Mouse (Mus musculus): ENCODE measurements at regions not wholly inside any gene's neighbourhood (a gene's known extent, or its start where the extent isn't known, plus 50 kb on each side); places are given as distances from the start of the nearest gene placed in this dataset.

DNA sequence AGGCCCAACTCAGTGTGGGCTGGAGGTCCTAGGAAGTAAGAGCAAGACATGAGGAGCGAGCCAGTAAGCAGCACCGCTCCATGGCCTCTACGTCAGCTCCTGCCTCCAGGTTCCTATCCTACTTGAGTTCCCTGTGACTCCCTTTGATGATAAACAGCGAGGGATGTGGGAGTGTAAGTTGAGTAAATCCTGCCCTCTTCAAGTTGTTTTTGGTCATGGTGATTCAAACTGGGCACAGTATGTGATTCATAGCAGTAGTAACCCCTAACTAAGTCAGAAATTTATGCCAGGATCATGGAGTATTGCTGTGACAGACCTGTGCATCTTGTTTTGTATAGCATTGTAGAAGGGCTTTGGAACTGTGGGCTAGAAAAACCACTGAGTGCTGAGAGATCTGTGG lies 366.5 kb downstream of the Gpat3 start:
- Histone ChIP-seq H3K4me3 (ENCODE audit: control insufficient read depth in 1 of 2, insufficient read depth in 1 of 2, low read depth in 2 of 2, low read length in 2 of 2) (no peak overlapping the region), H3K79me2 (ENCODE audit: control insufficient read depth, insufficient read depth, low read length, poor library complexity) (no peaks in the 10 kb centered on the region), H3K9me3 (replicated peaks; ENCODE audit: insufficient read depth, low read length) (no peaks in the 10 kb centered on the region), H3K9ac (ENCODE audit: control insufficient read depth, low read depth, low read length, poor library complexity, severe bottlenecking) (no peak overlapping the region), H3K27me3 (ENCODE audit: control insufficient read depth in 1 of 2, insufficient read depth in 2 of 2, low read length in 2 of 2) (no peaks in the 10 kb centered on the region), H3K4me1 (ENCODE audit: control insufficient read depth in 1 of 2, insufficient read depth in 2 of 2, low read length in 2 of 2) (no peaks in the 10 kb centered on the region), H3K36me3 (ENCODE audit: control insufficient read depth in 1 of 2, insufficient read depth in 2 of 2, low read length in 2 of 2) (no peaks in the 10 kb centered on the region), H3K27ac (ENCODE audit: control insufficient read depth, low read depth, low read length) (no peak overlapping the region)
- TF ChIP-seq CHD1 (IDR thresholded peaks at IDR 0.05; ENCODE audit: low read depth, low read length), result no peak
- TF ChIP-seq BHLHE40 (IDR thresholded peaks at IDR 0.05; ENCODE audit: borderline replicate concordance, low read depth, low read length), result no peak
- TF ChIP-seq JUND (IDR thresholded peaks at IDR 0.05; ENCODE audit: low read depth, low read length), result no peak
- TF ChIP-seq NRF1 (IDR thresholded peaks at IDR 0.05; ENCODE audit: insufficient read depth, low read depth, low read length, poor library complexity, severe bottlenecking), result no peak
- TF ChIP-seq ZMIZ1 (IDR thresholded peaks at IDR 0.05; ENCODE audit: low read depth, low read length), result no peak
- DNase-seq (ENCODE audit: low read depth, low spot score), result no peak

DNA sequence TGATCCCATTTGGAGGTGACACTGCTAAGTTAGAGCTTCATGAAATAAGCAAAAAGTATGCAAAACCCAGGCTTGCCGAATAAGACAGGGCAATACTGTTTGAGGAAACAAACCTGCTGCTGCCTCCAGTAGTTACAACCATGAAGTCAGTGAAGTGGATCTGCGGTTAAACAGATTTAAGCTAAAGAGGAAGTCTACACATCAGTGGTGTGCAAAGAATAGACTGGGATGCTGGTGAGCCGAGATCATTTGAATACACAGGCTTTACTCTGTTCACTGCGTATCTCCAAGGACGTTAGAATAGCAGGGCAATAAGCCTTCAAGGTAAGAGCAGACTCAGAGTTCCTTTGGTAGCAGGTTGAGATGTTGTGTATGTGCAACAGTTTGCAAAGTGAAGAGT lies 362.6 kb downstream of the Gpat3 start:
- H3K9ac ChIP-seq (ENCODE audit: control insufficient read depth, low read depth, low read length, poor library complexity, severe bottlenecking), result no peak overlapping the region
- H3K9me3 ChIP-seq (replicated peaks; ENCODE audit: insufficient read depth, low read length), result no peaks in the 10 kb centered on the region
- H3K27ac ChIP-seq (ENCODE audit: control insufficient read depth, low read depth, low read length), result no peak overlapping the region
- H3K4me1 ChIP-seq (ENCODE audit: control insufficient read depth in 1 of 2, insufficient read depth in 2 of 2, low read length in 2 of 2), result no peaks in the 10 kb centered on the region
- no peak for TF ChIP-seq MYB (IDR thresholded peaks at IDR 0.05; ENCODE audit: low read depth, low read length)
- TF ChIP-seq RAD21 (IDR thresholded peaks at IDR 0.05; ENCODE audit: low read depth, low read length), result no peak
- TF ChIP-seq SIN3A (IDR thresholded peaks at IDR 0.05; ENCODE audit: low read length), result no peak
- no peak for TF ChIP-seq MAFK (IDR thresholded peaks at IDR 0.05; ENCODE audit: borderline replicate concordance, low read depth, low read length)
- TF ChIP-seq CHD2 (IDR thresholded peaks at IDR 0.05; ENCODE audit: low read length), result no peak
- TF ChIP-seq NRF1 (IDR thresholded peaks at IDR 0.05; ENCODE audit: insufficient read depth, low read depth, low read length, poor library complexity, severe bottlenecking), result no peak
- TF ChIP-seq TBP (IDR thresholded peaks at IDR 0.05; ENCODE audit: low read depth, low read length), result no peak
- no peak for TF ChIP-seq KAT2A (conservative IDR thresholded peaks at IDR 0.05; ENCODE audit: low read depth, low read length)
- no peak for TF ChIP-seq SMC3 (IDR thresholded peaks at IDR 0.05; ENCODE audit: low read depth, low read length)
- no peak for TF ChIP-seq ZMIZ1 (IDR thresholded peaks at IDR 0.05; ENCODE audit: low read depth, low read length)
- TF ChIP-seq MEF2A (IDR thresholded peaks at IDR 0.05; ENCODE audit: extremely low read depth, insufficient replicate concordance, low read depth, low read length, poor library complexity, severe bottlenecking), result no peak
- no peak for TF ChIP-seq TCF12 (IDR thresholded peaks at IDR 0.05; ENCODE audit: low read depth, low read length)
- H3K36me3 ChIP-seq (ENCODE audit: control insufficient read depth in 1 of 2, insufficient read depth in 2 of 2, low read length in 2 of 2), result no peaks in the 10 kb centered on the region
- H3K79me2 ChIP-seq (ENCODE audit: control insufficient read depth, insufficient read depth, low read length, poor library complexity), result no peaks in the 10 kb centered on the region
- H3K27me3 ChIP-seq (ENCODE audit: control insufficient read depth in 1 of 2, insufficient read depth in 2 of 2, low read length in 2 of 2), result no peaks in the 10 kb centered on the region
- no peak for DNase-seq (ENCODE audit: low read depth, low spot score)
- H3K4me3 ChIP-seq (ENCODE audit: control insufficient read depth in 1 of 2, insufficient read depth in 1 of 2, low read depth in 2 of 2, low read length in 2 of 2), result no peak overlapping the region

DNA sequence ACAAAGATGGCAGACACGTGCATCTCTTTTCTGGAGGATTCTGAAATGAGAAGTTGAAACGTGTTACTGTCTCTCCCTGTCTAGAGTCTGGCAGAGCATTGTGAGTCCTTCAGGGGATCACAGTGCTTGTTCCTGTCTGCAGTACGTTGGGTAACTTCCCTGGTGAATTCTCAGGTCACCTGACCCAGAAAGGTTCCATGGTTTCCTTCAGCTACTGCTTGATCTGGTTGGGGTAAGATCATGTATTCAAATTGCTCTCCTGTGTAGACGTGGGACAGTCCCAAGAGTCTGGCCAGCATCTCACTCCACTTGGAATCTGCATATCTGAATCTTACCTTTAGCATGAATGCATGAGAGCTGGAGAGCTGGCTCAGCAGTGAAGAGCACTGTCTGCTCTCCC lies 350.0 kb downstream of the Gpat3 start:
- Histone ChIP-seq H3K9me3 (replicated peaks; ENCODE audit: insufficient read depth, low read length) (no peaks in the 10 kb centered on the region), H3K79me2 (ENCODE audit: control insufficient read depth, insufficient read depth, low read length, poor library complexity) (no peaks in the 10 kb centered on the region), H3K27ac (ENCODE audit: control insufficient read depth, low read depth, low read length) (no peak overlapping the region), H3K4me3 (ENCODE audit: control insufficient read depth in 1 of 2, insufficient read depth in 1 of 2, low read depth in 2 of 2, low read length in 2 of 2) (no peak overlapping the region), H3K36me3 (ENCODE audit: control insufficient read depth in 1 of 2, insufficient read depth in 2 of 2, low read length in 2 of 2) (no peaks in the 10 kb centered on the region), H3K27me3 (ENCODE audit: control insufficient read depth in 1 of 2, insufficient read depth in 2 of 2, low read length in 2 of 2) (no peaks in the 10 kb centered on the region), H3K9ac (ENCODE audit: control insufficient read depth, low read depth, low read length, poor library complexity, severe bottlenecking) (no peak overlapping the region), H3K4me1 (ENCODE audit: control insufficient read depth in 1 of 2, insufficient read depth in 2 of 2, low read length in 2 of 2) (no peaks in the 10 kb centered on the region)
- TF ChIP-seq NRF1 (IDR thresholded peaks at IDR 0.05; ENCODE audit: insufficient read depth, low read depth, low read length, poor library complexity, severe bottlenecking), result no peak
- TF ChIP-seq ZMIZ1 (IDR thresholded peaks at IDR 0.05; ENCODE audit: low read depth, low read length), result no peak
- TF ChIP-seq ETS1 (IDR thresholded peaks at IDR 0.05; ENCODE audit: low read depth, low read length), result no peak
- no peak for TF ChIP-seq USF2 (IDR thresholded peaks at IDR 0.05; ENCODE audit: borderline replicate concordance in 1 of 2, insufficient read depth in 1 of 2, low read depth in 1 of 2, low read length in 2 of 2)
- TF ChIP-seq E2F4 (IDR thresholded peaks at IDR 0.05; ENCODE audit: borderline replicate concordance, low read depth, low read length), result no peak
- no peak for TF ChIP-seq TBP (IDR thresholded peaks at IDR 0.05; ENCODE audit: low read depth, low read length)
- no peak for TF ChIP-seq RCOR1 (IDR thresholded peaks at IDR 0.05; ENCODE audit: low read depth, low read length)
- TF ChIP-seq CHD1 (IDR thresholded peaks at IDR 0.05; ENCODE audit: low read depth, low read length), result no peak
- no peak for TF ChIP-seq MAZ (IDR thresholded peaks at IDR 0.05; ENCODE audit: low read depth, low read length)
- TF ChIP-seq GATA1 (IDR thresholded peaks at IDR 0.05; ENCODE audit: low read depth, low read length), result no peak
- no peak for TF ChIP-seq POLR2A (IDR thresholded peaks at IDR 0.05; ENCODE audit: control insufficient read depth in 1 of 2, insufficient read depth in 1 of 2, low read depth in 1 of 2, low read length in 2 of 2, poor library complexity in 1 of 2)
- TF ChIP-seq MEF2A (IDR thresholded peaks at IDR 0.05; ENCODE audit: extremely low read depth, insufficient replicate concordance, low read depth, low read length, poor library complexity, severe bottlenecking), result no peak
- TF ChIP-seq SMC3 (IDR thresholded peaks at IDR 0.05; ENCODE audit: low read depth, low read length), result no peak
- TF ChIP-seq MXI1 (IDR thresholded peaks at IDR 0.05; ENCODE audit: low read depth, low read length), result no peak
- no peak for TF ChIP-seq RAD21 (IDR thresholded peaks at IDR 0.05; ENCODE audit: low read depth, low read length)
- no peak for TF ChIP-seq CHD2 (IDR thresholded peaks at IDR 0.05; ENCODE audit: low read length)
- TF ChIP-seq MAFK (IDR thresholded peaks at IDR 0.05; ENCODE audit: borderline replicate concordance, low read depth, low read length), result no peak
- no peak for TF ChIP-seq TAL1 (IDR thresholded peaks at IDR 0.05; ENCODE audit: low read length)
- TF ChIP-seq NELFE (IDR thresholded peaks at IDR 0.05; ENCODE audit: low read depth, low read length), result no peak
- no peak for DNase-seq (ENCODE audit: low read depth, low spot score)
